Mouse (Mus musculus) C2C12 (cell line): Measurements from ENCODE around the gene Filip1l.

ENCODE experiments used
- CEBPB ChIP-seq: IDR thresholded peaks from one replicate; pipeline ENCODE4 v1.6.1; 2011; ENCODE audit warnings: low read depth, mild to moderate bottlenecking, control low read depth, moderate library complexity
- CTCF ChIP-seq: IDR thresholded peaks from one replicate; pipeline ENCODE4 v1.5.1; 2011; ENCODE audit not compliant: control insufficient read depth, insufficient read depth, insufficient read length
- MAX ChIP-seq: IDR thresholded peaks from one replicate; pipeline ENCODE4 v1.6.1; 2011; ENCODE audit warnings: mild to moderate bottlenecking, control low read depth
- MYOD1 ChIP-seq: IDR thresholded peaks from one replicate; pipeline ENCODE4 v1.6.1; 2011; ENCODE audit warnings: low read depth; ENCODE audit not compliant: control insufficient read depth, insufficient read length

GRCm38 (mm10) chr16:57585201-57585600 lies 232.3 kb downstream of the Filip1l start:
- TF ChIP-seq CEBPB (no peak), CTCF (no peak), MAX (no peak), MYOD1 (no peak)
